Mouse (Mus musculus): ENCODE measurements at regions not wholly inside any gene's neighbourhood (a gene's known extent, or its start where the extent isn't known, plus 50 kb on each side); places are given as distances from the start of the nearest gene placed in this dataset.

DNA sequence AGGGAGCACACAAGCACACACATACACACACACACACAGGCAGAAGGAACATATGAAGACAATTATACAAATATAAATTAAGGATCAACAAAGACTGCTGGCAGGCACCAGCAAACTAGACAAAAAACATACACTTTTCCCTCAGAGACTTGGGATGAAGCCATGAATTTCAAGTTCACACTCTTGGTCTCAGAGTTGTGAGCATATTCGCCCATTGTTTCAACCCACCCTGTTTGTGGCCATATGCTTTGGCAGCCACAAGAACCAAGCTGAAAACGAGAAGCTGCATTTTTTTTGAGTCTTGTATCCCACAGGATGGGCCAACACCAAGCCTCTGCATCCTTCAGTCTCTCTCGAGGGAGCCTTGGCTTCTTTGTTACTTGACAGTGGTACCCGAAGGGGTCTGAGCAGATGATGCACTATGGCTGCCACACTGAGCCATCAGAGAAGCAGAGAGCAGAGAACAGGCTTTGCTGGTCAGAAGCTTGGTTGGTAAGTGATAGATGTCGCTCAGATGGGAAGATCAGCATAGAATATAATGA lies 144.1 kb downstream of the Sem1 start:
- WGBS = 73% methylated on average over 5 of the region's 5 CpGs
- ATAC-seq (ENCODE audit: insufficient read depth) = no peak

DNA sequence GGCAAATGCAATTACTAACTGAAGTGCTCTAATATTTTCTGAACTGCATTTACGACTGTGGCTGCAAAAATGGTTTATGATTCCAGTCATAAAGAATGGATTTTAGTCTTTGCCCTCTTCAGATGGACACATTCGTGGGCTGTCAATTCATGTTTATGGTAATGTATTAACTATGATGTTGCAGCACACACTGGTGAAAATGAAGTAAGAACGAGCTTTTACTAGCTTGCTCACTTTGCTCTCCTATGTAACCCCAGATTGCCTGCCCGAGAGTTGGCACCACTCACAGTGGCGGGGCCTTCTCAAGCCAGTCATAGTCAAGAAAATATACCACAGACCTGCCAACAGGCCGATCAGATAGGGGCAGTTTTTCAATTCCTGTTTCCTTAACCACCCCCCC lies 145.3 kb downstream of the Sem1 start:
- no peak overlapping the region for H3K27ac ChIP-seq (ENCODE audit: low read depth)
- H3K4me1 ChIP-seq (ENCODE audit: insufficient read depth) = no peaks in the 10 kb centered on the region
- H3K4me3 ChIP-seq (ENCODE audit: low read depth, low read length) = no peak overlapping the region
- H3K27me3 ChIP-seq (ENCODE audit: insufficient read depth, low read length) = no peaks in the 10 kb centered on the region
- TF ChIP-seq CTCF (IDR thresholded peaks at IDR 0.05; ENCODE audit: low read depth) = no peak
- ATAC-seq (ENCODE audit: insufficient read depth) = no peak
- no peak overlapping the region for H3K4me2 ChIP-seq
- no peak for DNase-seq
- 83% methylated on average over 6 of the region's 6 CpGs for WGBS
- no peaks in the 10 kb centered on the region for H3K9me3 ChIP-seq (ENCODE audit: low read depth, low read length)
- no peaks in the 10 kb centered on the region for H3K36me3 ChIP-seq (ENCODE audit: insufficient read depth)
- no peak overlapping the region for H3K9ac ChIP-seq

More for the DNA sequence above, 144.1 kb downstream of the Sem1 start:
- no peak for TF ChIP-seq CTCF (IDR thresholded peaks at IDR 0.05; ENCODE audit: low read depth)
- Histone ChIP-seq H3K9ac (no peak overlapping the region), H3K4me3 (ENCODE audit: low read depth, low read length) (no peak overlapping the region), H3K27ac (ENCODE audit: low read depth) (no peak overlapping the region), H3K9me3 (ENCODE audit: low read depth, low read length) (no peaks in the 10 kb centered on the region), H3K4me1 (ENCODE audit: insufficient read depth) (no peaks in the 10 kb centered on the region), H3K4me2 (no peak overlapping the region), H3K27me3 (ENCODE audit: insufficient read depth, low read length) (no peaks in the 10 kb centered on the region), H3K36me3 (ENCODE audit: insufficient read depth) (no peaks in the 10 kb centered on the region)
- DNase-seq = no peak

DNA sequence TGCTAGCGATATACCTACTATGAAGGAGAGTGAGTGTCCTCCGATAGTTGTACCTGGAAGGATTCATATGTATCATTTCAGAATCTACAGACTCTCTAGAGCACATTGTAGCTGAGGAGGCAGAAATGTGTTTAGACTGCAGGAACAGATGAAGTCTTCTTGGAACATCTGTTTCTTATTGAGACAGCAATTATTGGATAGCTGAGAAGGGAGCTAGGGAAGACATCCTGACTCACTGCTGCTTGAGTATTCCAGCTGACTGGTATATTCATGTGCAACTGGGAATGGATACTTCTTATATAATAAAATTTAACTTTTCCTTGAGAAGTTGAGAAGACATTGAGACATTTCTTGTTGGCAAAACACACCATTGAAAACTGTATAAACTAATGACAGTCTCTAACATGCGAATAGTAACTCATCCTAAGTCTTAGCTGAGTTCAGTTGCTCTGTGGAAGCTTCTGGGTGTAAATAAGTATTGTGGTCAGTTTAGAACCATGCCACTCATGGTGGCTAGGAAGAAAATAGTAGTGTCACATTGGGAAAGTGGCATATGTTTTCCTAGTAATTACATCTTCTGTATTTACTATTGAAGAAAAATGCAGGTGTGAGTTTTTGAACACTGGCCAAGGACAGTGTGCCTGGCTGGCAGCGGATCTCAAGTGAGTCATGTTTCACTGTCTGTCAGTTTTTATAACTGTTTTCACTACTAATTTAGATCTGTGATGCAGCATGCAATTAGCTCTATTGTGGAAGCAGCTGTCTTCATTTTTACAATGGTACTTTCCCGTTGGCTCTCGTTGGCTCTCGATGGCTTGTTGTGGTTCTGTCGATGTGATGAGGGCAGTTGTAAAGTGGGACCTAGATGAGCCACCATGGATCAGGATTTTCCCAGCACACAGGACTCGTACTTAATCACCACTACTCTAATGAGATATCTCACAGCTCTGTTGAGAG lies 163.5 kb downstream of the Sem1 start:
- H3K4me3 ChIP-seq (ENCODE audit: low read depth, low read length) = no peak overlapping the region
- H3K27me3 ChIP-seq (ENCODE audit: insufficient read depth, low read length) = no peaks in the 10 kb centered on the region
- ATAC-seq (ENCODE audit: insufficient read depth) (no peak), DNase-seq (no peak)
- H3K9me3 ChIP-seq (ENCODE audit: low read depth, low read length) = no peaks in the 10 kb centered on the region
- WGBS = 83% methylated on average over 9 of the region's 9 CpGs
- H3K27ac ChIP-seq (ENCODE audit: low read depth) = no peak overlapping the region
- no peak overlapping the region for H3K9ac ChIP-seq
- TF ChIP-seq CTCF (IDR thresholded peaks at IDR 0.05; ENCODE audit: low read depth) = no peak
- no peaks in the 10 kb centered on the region for H3K36me3 ChIP-seq (ENCODE audit: insufficient read depth)
- H3K4me1 ChIP-seq (ENCODE audit: insufficient read depth) = no peaks in the 10 kb centered on the region
- no peak overlapping the region for H3K4me2 ChIP-seq

DNA sequence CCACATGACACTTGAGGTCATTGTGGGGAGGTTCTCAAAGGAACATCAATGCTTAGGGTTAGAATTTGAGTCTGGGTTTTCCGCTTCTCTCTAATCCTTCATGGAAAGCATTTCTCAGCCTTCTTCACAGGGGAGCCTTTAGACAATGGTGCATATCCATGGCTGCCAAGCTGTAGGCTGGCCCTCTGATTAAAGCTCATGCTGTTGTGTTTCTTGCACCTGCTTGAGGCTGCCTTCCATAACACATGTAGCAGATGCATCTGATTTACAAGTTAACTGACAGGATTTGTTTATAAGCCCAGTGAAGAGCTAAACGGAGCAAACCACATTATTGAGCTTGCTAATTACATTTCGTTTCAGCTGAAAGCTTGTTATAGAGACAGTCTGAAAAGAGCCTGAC lies 180.5 kb downstream of the Sem1 start:
- Histone ChIP-seq H3K9ac (no peak overlapping the region), H3K27ac (ENCODE audit: low read depth) (no peak overlapping the region), H3K4me1 (ENCODE audit: insufficient read depth) (no peaks in the 10 kb centered on the region), H3K27me3 (ENCODE audit: insufficient read depth, low read length) (no peaks in the 10 kb centered on the region), H3K9me3 (ENCODE audit: low read depth, low read length) (no peaks in the 10 kb centered on the region), H3K4me3 (ENCODE audit: low read depth, low read length) (no peak overlapping the region), H3K36me3 (ENCODE audit: insufficient read depth) (no peaks in the 10 kb centered on the region), H3K4me2 (no peak overlapping the region)
- DNase-seq = no peak
- ATAC-seq (ENCODE audit: insufficient read depth) = no peak
- 69% methylated on average over 3 of the region's 3 CpGs for WGBS
- TF ChIP-seq CTCF (IDR thresholded peaks at IDR 0.05; ENCODE audit: low read depth) = no peak

DNA sequence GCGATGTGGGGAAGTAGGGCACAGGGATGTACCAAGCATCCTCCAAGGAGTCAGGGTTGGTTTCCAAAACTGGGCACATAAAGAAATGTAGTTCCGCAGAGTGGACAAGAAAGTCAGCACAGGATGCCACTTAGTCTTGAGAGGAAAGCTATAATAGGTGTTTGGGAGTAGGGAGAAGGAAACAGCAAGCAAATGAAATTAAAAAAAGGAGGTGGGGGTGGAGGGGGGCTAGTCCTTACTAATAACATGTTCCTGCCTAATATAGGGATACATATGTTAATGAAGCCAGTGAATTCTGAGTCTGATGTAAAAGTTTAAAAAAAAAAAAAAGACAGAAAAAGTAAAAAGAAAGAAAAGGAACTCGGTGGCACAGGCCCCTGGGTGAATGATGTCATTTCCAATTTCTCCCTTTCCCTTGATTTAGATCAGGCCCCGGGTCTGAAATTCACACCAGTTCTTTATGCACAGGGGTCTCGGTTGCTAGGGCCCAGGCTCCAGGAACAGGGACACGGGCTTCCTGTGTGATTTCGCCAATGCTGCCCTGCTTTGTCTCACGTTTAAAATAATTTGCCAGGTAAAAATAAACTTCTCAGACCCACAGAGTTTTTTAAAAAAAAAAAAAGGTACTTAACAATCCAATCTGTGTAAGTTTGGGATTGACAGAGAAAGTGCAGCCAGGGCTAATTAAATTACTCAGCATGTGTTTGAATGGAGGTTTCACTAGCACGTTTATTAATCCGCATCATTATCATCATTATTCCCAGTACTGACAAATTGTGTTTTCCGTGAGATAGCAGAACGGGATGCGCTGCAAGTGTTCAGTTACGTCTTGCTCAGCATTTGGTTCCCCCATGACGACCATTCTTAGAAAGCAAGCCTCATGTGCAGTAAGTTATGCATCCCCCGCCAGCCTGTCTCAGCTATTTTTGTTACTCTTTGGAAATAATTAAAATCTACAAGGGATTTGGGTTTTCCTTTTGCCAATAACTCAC lies 172.8 kb upstream of the Slc25a13 start:
- no peaks in the 10 kb centered on the region for H3K4me1 ChIP-seq (ENCODE audit: insufficient read depth)
- no peak overlapping the region for H3K4me3 ChIP-seq (ENCODE audit: low read depth, low read length)
- no peak overlapping the region for H3K27ac ChIP-seq (ENCODE audit: low read depth)
- H3K9ac ChIP-seq = no peak overlapping the region
- no peaks in the 10 kb centered on the region for H3K9me3 ChIP-seq (ENCODE audit: low read depth, low read length)
- ATAC-seq (ENCODE audit: insufficient read depth) (no peak), DNase-seq (no peak)
- no peaks in the 10 kb centered on the region for H3K36me3 ChIP-seq (ENCODE audit: insufficient read depth)
- H3K27me3 ChIP-seq (ENCODE audit: insufficient read depth, low read length) = no peaks in the 10 kb centered on the region
- TF ChIP-seq CTCF (IDR thresholded peaks at IDR 0.05; ENCODE audit: low read depth) = no peak
- WGBS = 75% methylated on average over 16 of the region's 16 CpGs
- H3K4me2 ChIP-seq = no peak overlapping the region

DNA sequence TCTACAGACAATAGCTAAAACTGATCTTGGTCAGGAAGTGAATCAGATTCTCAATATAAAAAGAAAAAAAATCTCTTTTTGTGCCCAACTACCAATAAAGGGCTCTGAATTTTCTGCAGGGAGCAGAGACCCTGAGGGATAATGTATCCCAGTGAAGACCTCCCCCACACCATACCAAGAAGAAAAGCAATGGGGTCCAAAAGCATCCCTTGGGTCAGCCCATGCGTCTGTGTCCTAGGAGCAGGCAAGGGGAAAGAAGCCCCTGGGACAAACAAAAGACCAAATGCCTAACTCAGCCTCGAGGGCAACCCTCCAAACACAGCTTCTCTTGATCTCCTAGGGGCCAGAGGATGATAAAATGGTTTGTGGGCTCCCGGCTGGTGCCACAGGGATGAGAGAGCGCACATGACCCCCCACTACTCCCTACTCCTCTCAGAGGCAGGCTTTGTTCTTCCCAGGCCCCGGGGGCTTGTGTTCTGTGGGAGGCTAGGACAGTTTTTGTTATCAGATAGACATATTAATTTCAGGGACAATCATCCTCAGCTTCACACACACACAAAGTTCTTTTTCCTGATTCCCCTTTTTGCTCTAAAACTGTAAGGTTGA lies 172.0 kb upstream of the Slc25a13 start:
- WGBS = 42% methylated on average over 5 of the region's 5 CpGs
- no peak overlapping the region for H3K27ac ChIP-seq (ENCODE audit: low read depth)

More for the DNA sequence above, 172.0 kb upstream of the Slc25a13 start:
- DNase-seq = no peak
- Histone ChIP-seq H3K9ac (no peak overlapping the region), H3K36me3 (ENCODE audit: insufficient read depth) (no peaks in the 10 kb centered on the region), H3K4me3 (ENCODE audit: low read depth, low read length) (no peak overlapping the region), H3K27me3 (ENCODE audit: insufficient read depth, low read length) (no peaks in the 10 kb centered on the region), H3K4me1 (ENCODE audit: insufficient read depth) (no peaks in the 10 kb centered on the region), H3K4me2 (no peak overlapping the region), H3K9me3 (ENCODE audit: low read depth, low read length) (no peaks in the 10 kb centered on the region)
- TF ChIP-seq CTCF (IDR thresholded peaks at IDR 0.05; ENCODE audit: low read depth) = no peak
- no peak for ATAC-seq (ENCODE audit: insufficient read depth)
